Mouse (Mus musculus): ENCODE results near the gene Ccm2.

Gene Ccm2

DNA sequence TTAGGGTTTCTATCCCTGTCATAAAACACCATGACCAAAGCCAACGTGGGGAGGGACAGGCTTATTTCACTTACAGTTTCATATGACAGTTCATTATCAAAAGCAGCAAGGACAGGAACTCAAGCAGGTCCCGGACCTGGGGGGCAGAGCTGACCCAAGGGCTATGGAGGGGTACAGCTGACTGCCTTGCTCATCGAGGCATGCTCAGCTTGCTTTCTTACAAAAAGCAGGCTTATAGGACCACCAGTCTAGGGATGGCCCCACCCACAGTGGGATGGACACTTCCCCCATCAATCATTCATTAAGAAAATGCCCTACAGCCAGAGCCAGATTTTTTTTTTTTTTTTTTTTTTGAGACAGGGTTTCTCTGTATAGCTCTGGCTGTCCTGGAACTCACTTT lies 15.9 kb upstream of the Ccm2 start:
- DNase-seq: no peak

- DNase-seq: no peak
Measured at GRCm38 (mm10) chr11:6544683-6545082, 2.0 kb upstream of the Ccm2 start.

GRCm38 (mm10) chr11:6545186-6545856 lies 1.4 kb upstream of the Ccm2 start:
- DNase-seq: no peak

DNA sequence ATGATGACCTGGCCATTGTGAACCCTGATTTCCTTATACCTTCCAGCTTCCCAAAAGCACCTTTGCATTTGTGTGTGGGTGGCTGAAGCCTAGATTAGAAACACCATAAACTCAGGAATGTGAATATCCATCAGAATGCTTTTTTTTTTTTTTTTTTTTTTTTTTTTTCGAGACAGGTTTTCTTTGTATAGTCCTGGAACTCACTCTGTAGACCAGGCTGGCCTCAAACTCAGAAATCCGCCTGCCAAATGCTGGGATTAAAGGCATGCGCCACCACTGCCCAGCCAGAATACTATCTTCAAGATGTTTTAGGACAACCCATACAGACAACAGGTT lies 862 bp upstream of the Ccm2 start:
- no peak for DNase-seq

GRCm38 (mm10) chr11:6547037-6547680 lies 472 bp downstream of the Ccm2 start:
- DNase-seq: peak; percentile 60

DNA sequence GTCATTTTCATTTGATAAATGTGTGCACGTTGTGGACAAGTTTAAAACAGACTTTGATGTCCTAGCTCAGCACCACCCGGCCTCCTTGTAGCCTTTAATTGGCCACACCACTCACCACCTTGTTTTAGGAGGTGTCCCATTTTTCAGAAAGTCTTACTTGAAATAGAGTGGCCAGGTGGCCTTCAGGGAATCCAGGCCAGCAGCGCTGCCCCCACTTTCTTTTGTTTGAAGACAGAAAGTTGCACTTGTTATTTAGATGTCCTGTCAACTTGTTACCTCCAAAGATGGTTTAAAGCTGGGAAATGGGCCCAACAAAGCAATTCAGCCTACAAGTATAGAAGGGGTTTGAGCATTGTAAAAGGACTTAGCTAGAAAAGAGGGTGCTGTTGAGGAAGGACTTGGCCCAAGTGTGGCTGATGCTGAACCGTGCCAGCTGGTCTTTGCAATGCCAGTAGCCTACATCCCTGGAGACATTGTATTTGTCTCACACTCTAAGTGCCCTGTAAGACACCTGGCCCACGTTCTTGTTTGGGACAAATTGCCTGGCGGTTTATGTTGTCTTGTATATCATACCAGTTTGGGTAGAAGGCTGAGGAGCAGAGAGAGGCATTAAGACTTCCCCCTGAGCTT lies 1.1 kb downstream of the Ccm2 start:
- no peak for DNase-seq

- no peak for DNase-seq
Measured at GRCm38 (mm10) chr11:6549770-6550169, 3.1 kb downstream of the Ccm2 start.

DNA sequence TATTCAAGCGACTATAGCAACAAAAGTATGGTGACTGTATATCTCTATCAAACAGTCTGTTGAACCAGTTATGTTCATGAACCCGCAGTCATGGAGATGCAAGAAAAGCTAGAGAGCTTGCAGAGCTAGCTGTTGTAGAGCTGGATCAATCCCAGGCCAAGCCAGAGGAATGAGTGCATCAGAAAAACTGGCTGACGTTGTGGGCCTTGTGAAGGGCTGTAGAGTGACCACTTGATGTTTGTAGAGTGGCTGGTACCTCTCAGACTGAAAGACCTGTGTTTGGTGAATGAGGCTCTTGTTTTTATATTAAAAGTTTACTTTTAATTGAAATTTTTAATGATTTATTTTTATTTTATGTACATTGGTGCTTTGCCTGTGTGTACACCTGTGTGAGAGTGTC lies 3.5 kb downstream of the Ccm2 start:
- DNase-seq: no peak

DNA sequence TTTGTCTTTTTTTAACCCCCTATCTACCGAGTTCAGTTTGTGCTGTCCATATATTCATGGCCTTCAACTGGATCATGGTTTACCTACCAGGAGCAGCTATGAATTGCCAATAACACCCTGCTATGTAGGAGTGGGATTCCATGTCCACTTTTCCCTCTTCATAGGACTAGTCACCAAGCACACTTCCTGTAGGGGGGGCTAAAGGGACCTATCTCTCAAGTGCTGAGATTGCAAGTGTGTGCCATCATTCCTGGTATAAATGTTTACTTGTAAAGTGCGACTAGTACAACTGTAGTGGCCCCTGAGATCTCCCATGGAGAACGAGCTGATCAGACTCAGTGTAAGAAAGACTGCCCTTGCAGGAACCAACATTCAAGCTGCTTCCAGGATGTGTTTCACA lies 11.5 kb downstream of the Ccm2 start:
- DNase-seq: no peak

- no peak for DNase-seq
Measured at GRCm38 (mm10) chr11:6559996-6560395, 13.3 kb downstream of the Ccm2 start.

- DNase-seq: no peak
Measured at GRCm38 (mm10) chr11:6560655-6561360, 14.1 kb downstream of the Ccm2 start.

- DNase-seq: no peak
Measured at GRCm38 (mm10) chr11:6561474-6561873, 14.8 kb downstream of the Ccm2 start.

- DNase-seq: no peak
Measured at GRCm38 (mm10) chr11:6562359-6562758, 15.7 kb downstream of the Ccm2 start.

GRCm38 (mm10) chr11:6563201-6563600 lies 16.5 kb downstream of the Ccm2 start:
- DNase-seq: no peak

DNA sequence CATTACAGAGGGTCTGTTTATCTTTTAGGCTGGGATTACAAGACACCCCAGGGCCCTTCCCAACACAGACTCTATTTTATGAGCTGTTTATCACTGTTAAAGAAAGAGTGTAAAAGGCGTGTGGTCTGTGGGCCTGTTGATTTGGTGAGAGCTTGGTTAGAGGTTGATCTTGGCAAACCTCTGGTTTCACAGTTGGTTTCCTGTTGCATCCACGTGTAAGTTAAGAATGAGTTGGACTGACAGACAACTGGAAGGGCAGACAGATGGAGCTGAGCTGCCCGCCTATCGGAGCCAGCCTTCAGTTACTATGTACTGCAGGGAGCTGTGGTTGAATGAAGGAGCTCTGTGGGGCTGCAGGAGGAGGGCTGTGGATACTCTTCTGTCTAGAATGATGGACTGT lies 19.8 kb downstream of the Ccm2 start:
- no peak for DNase-seq

DNA sequence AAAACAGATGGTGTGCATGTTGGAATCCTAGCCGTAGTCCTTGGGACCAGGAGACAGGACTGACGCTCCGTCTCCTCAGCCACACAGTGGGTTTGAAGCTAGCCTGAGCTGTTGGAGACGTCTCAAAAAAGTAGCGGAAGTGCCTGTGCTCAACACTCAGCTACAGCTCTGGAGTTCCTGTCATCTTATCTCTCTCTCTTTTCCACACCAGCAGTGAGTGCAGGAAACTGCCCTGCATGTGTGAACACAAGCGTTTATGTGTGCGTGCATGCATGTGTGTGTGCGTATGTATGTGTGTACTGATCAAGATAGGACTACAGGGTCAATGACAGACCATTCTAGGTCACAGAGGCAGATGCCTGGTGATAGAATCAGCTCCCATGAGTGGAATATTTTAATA lies 21.3 kb downstream of the Ccm2 start:
- DNase-seq: no peak

- DNase-seq: no peak
Measured at GRCm38 (mm10) chr11:6568584-6569409, 22.1 kb downstream of the Ccm2 start.

- DNase-seq: no peak
Measured at GRCm38 (mm10) chr11:6569410-6569777, 22.7 kb downstream of the Ccm2 start.

- no peak for DNase-seq
Measured at GRCm38 (mm10) chr11:6576151-6576550, 29.5 kb downstream of the Ccm2 start.

DNA sequence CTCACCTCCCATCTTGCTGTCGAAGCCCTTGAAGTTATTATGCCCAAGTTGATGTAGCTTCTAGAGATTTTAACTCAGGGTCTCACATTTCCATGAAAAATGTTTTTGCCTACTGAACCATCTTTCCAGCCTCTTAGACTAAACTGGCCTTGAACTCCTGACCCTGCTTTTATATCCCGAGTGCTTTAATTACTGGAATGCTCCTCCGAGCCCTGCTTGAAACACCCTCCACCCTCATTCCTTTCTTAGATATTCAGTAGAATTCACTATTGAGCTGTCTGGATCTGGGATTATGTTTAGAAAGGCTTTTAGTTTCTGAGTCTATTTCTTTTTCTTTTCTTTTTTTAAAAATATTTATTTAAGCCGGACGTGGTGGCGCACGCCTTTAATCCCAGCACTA lies 32.7 kb downstream of the Ccm2 start:
- no peak for DNase-seq

DNA sequence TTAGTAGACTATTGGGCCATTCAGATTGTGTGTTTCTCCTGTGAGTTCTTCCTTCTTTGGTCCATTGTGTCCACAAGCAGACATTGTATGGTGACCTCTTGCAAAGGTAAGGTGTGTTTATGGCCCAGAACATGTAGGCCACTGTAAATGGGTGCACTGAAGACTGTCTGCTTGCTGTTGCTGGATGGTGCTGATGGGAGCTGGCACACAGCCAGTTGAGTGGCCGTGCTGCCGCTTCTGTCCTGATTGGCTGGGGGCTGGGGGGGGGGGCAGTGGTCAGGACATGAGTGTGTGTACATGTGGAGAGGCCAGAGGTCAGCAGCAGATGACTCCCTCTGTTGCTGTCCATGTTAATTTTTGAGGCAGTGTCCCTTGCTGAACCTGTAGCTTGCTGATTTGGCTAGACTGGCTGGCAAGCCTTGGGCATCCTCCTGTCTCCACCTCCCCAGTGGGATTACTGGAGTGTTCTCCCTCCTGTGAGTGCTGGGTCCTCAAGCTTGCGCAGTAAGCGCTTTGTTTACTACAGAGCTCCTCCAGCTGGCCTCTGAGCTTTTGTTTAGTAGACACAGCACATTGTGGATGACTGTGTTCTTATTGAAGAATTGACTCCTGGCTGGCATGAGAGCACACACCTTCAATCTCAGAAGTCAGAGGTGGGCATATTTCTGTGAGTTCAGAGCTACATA lies 33.5 kb downstream of the Ccm2 start:
- no peak for DNase-seq

- no peak for DNase-seq
Measured at GRCm38 (mm10) chr11:6581560-6581959, 34.9 kb downstream of the Ccm2 start.

GRCm38 (mm10) chr11:6585748-6586147 lies 39.1 kb downstream of the Ccm2 start:
- no peak for DNase-seq

All from cerebellum, adult 9-10 months (tissue).